Mouse (Mus musculus): ENCODE results near the gene Stk38l. TPM values are rescaled to one million over a fixed set of nuclear protein-coding genes. Genes with fewer than 3 reads are reported as not detected.

Gene Stk38l
- total RNA-seq, 4 experiments from 2014 or later, result 12.6 to 13.9 (median 13.2) TPM

Other genes with a start within 250 kb of the Stk38l start
- 10 to 100 TPM; 19.4 to 28.1 (median 21.2) TPM for gene Itpr2, start 222.8 kb upstream of the Stk38l start, total RNA-seq (2022)
- gene Fgfr1op2, start 147.8 kb upstream of the Stk38l start, total RNA-seq (2022), result 10 to 100 TPM; 66.1 to 70.9 (median 68.7) TPM
- gene Ints13, start 147.2 kb upstream of the Stk38l start, total RNA-seq (2022), result 10 to 100 TPM; 18.7 to 21.4 (median 20.1) TPM
- 10 to 100 TPM; 48.4 to 55.5 (median 49.6) TPM for gene Med21, start 82.4 kb upstream of the Stk38l start, total RNA-seq (2022)
- gene Tm7sf3, start 82.2 kb upstream of the Stk38l start, total RNA-seq (2022), result 10 to 100 TPM; 15.7 to 16.7 (median 15.9) TPM
- gene Arntl2, start 71.1 kb downstream of the Stk38l start, total RNA-seq (2022), result 1 to 10 TPM in 3 of 4 experiments, under 1 TPM in 1; 0.55 to 1.7 (median 1.5) TPM
- 1 to 10 TPM in 3 of 4 experiments, under 1 TPM in 1; 0.90 to 3.8 (median 2.7) TPM for gene Smco2, start 125.1 kb downstream of the Stk38l start, total RNA-seq (2022)
- 100 to 1,000 TPM; 101 to 127 (median 122) TPM for gene Ppfibp1, start 163.5 kb downstream of the Stk38l start, total RNA-seq (2022)
- not detected for gene 1700034J05Rik, start 229.4 kb downstream of the Stk38l start, total RNA-seq (2022)